ENCODE assay signal across 15 mouse cellular contexts in genomic region chrX:11814861-11815260, GRCm38 (mm10).
DNase-seq lines count a peak whose midpoint lies in the region; ATAC-seq and TF ChIP-seq lines count a peak whose summit lies in the region.
"Had no signal": no experiment of that assay in that cellular context is flagged by ENCODE, and none has a peak within 500 bp of the region (broad histone marks: within the 10 kb centered on the region; RNA-seq: fewer than 3 reads in every experiment).

No protein-coding gene starts in this region.

- H3K4me3 ChIP-seq in embryonic facial prominence, embryonic 14.5 days (ENCODE audit: low read depth, low read length) = no peak overlapping the region
- H3K4me3 ChIP-seq in midbrain, postnatal 0 days (ENCODE audit: low read depth, low read length) = no peak overlapping the region
- H3K4me3 ChIP-seq in intestine, embryonic 16.5 days (ENCODE audit: low read length) = no peak overlapping the region
- no peak overlapping the region for H3K4me3 ChIP-seq in liver, postnatal 0 days (ENCODE audit: low read depth, low read length)
- H3K4me3 ChIP-seq: embryonic facial prominence, embryonic 12.5 days had no signal

- ATAC-seq in common myeloid progenitor, adult 5-6 weeks (replicated peaks; ENCODE audit: low read depth, poor library complexity, severe bottlenecking) = peak; percentile 32; the same call in 1 of the 2 replicates
- ATAC-seq in embryonic facial prominence, embryonic 14.5 days (ENCODE audit: low read depth) = no peak
- no peak for ATAC-seq in midbrain, postnatal 0 days (ENCODE audit: low FRiP score)
- no peak for ATAC-seq in intestine, embryonic 16.5 days
- ATAC-seq in liver, postnatal 0 days = no peak

- no peak for TF ChIP-seq EP300 in liver, postnatal 0 days (IDR thresholded peaks at IDR 0.05; ENCODE audit: low read depth)

- no peak overlapping the region for H3K9ac ChIP-seq in embryonic facial prominence, embryonic 14.5 days (ENCODE audit: low read depth, low read length)
- H3K9ac ChIP-seq in midbrain, postnatal 0 days (replicated peaks; ENCODE audit: low read length, poor library complexity, severe bottlenecking) = no peak overlapping the region
- H3K9ac ChIP-seq in intestine, embryonic 16.5 days (ENCODE audit: low read depth, low read length) = no peak overlapping the region
- H3K9ac ChIP-seq in liver, postnatal 0 days (replicated peaks) = no peak overlapping the region
- H3K9ac ChIP-seq: embryonic facial prominence, embryonic 12.5 days had no signal

- H3K4me1 ChIP-seq in embryonic facial prominence, embryonic 14.5 days (ENCODE audit: control insufficient read depth, insufficient read depth, low read length) = no peaks in the 10 kb centered on the region
- H3K4me1 ChIP-seq in midbrain, postnatal 0 days (ENCODE audit: insufficient read depth, low read length) = no peaks in the 10 kb centered on the region
- H3K4me1 ChIP-seq in intestine, embryonic 16.5 days (ENCODE audit: control insufficient read depth, insufficient read depth, low read length) = no peaks in the 10 kb centered on the region
- no peaks in the 10 kb centered on the region for H3K4me1 ChIP-seq in liver, postnatal 0 days (ENCODE audit: insufficient read depth)
- H3K4me1 ChIP-seq: embryonic facial prominence, embryonic 12.5 days had no signal

- peaks cover 5% of the 10 kb centered on the region for H3K27me3 ChIP-seq in embryonic facial prominence, embryonic 14.5 days (replicated peaks; ENCODE audit: control insufficient read depth, insufficient read depth, low read length)
- no peaks in the 10 kb centered on the region for H3K27me3 ChIP-seq in midbrain, postnatal 0 days (ENCODE audit: insufficient read depth, low read length)
- H3K27me3 ChIP-seq in intestine, embryonic 16.5 days (replicated peaks; ENCODE audit: control insufficient read depth, insufficient read depth, low read length) = 0 out of 2 replicates have a peak, but pooled peaks cover 3% of the 10 kb centered on the region
- H3K27me3 ChIP-seq in liver, postnatal 0 days (ENCODE audit: insufficient read depth, low read length) = no peaks in the 10 kb centered on the region

- no peaks in the 10 kb centered on the region for H3K36me3 ChIP-seq in embryonic facial prominence, embryonic 14.5 days (ENCODE audit: control insufficient read depth, insufficient read depth, low read length)
- H3K36me3 ChIP-seq in midbrain, postnatal 0 days (ENCODE audit: insufficient read depth, low read length) = no peaks in the 10 kb centered on the region
- H3K36me3 ChIP-seq in intestine, embryonic 16.5 days (ENCODE audit: control insufficient read depth, insufficient read depth, low read length) = no peaks in the 10 kb centered on the region
- H3K36me3 ChIP-seq in liver, postnatal 0 days (replicated peaks; ENCODE audit: insufficient read depth, low read length) = no peaks in the 10 kb centered on the region
- H3K36me3 ChIP-seq: embryonic facial prominence, embryonic 12.5 days had no signal

- peak; percentile 78 for DNase-seq in left cerebral cortex, postnatal 4 days
- no peak for DNase-seq in left cerebral cortex, adult 9 months (ENCODE audit: low spot score in 2 of 2)
- DNase-seq in embryonic facial prominence, embryonic 14.5 days (ENCODE audit: low spot score) = peak; percentile 64
- peak; percentile 54 for DNase-seq in midbrain, postnatal 0 days (ENCODE audit: low spot score)
- DNase-seq in liver, postnatal 0 days = no peak
- DNase-seq: adrenal gland, postnatal 36 days; cerebellum, adult 11 months; heart, adult 18-20 months; kidney, adult 11 months; lung, postnatal 14 days; right cerebral cortex, adult 18-20 months had no signal

- WGBS in embryonic facial prominence, embryonic 14.5 days = 24% methylated on average over 9 of the region's 9 CpGs
- 32% methylated on average over 9 of the region's 9 CpGs for WGBS in midbrain, postnatal 0 days
- 49% methylated on average over 9 of the region's 9 CpGs for WGBS in intestine, embryonic 16.5 days
- WGBS in liver, postnatal 0 days (ENCODE audit: insufficient replicate concordance) = 41% methylated on average over 9 of the region's 9 CpGs

- TF ChIP-seq CTCF in midbrain, postnatal 0 days (IDR thresholded peaks at IDR 0.05) = no peak
- no peak for TF ChIP-seq CTCF in liver, postnatal 0 days (IDR thresholded peaks at IDR 0.05; ENCODE audit: low read depth)

- intact Hi-C loops in left cerebral cortex, postnatal 4 days (cut with DNase I) = no loop called here

- no peak overlapping the region for H3K27ac ChIP-seq in embryonic facial prominence, embryonic 14.5 days (replicated peaks; ENCODE audit: low read depth, low read length)
- no peak overlapping the region for H3K27ac ChIP-seq in midbrain, postnatal 0 days (ENCODE audit: low read depth, low read length)
- H3K27ac ChIP-seq in intestine, embryonic 16.5 days (ENCODE audit: low read length) = no peak overlapping the region
- no peak overlapping the region for H3K27ac ChIP-seq in liver, postnatal 0 days (ENCODE audit: low read depth)
- H3K27ac ChIP-seq: embryonic facial prominence, embryonic 12.5 days had no signal

- no peaks in the 10 kb centered on the region for H3K9me3 ChIP-seq in embryonic facial prominence, embryonic 14.5 days (ENCODE audit: control insufficient read depth, low read length)
- H3K9me3 ChIP-seq in midbrain, postnatal 0 days (ENCODE audit: low read length) = no peaks in the 10 kb centered on the region
- no peaks in the 10 kb centered on the region for H3K9me3 ChIP-seq in intestine, embryonic 16.5 days (ENCODE audit: control insufficient read depth, low read length)
- no peaks in the 10 kb centered on the region for H3K9me3 ChIP-seq in liver, postnatal 0 days (ENCODE audit: low read length)
- H3K9me3 ChIP-seq: embryonic facial prominence, embryonic 12.5 days had no signal

- H3K4me2 ChIP-seq in embryonic facial prominence, embryonic 14.5 days (ENCODE audit: low read depth, low read length) = no peak overlapping the region
- no peak overlapping the region for H3K4me2 ChIP-seq in midbrain, postnatal 0 days (ENCODE audit: low read depth, low read length, poor library complexity, severe bottlenecking)
- H3K4me2 ChIP-seq in intestine, embryonic 16.5 days (ENCODE audit: low read depth, low read length) = no peak overlapping the region
- no peak overlapping the region for H3K4me2 ChIP-seq in liver, postnatal 0 days (ENCODE audit: low read depth, low read length)
- H3K4me2 ChIP-seq: embryonic facial prominence, embryonic 12.5 days; liver, embryonic 11.5 days had no signal

Comparison
In these comparisons a context has a peak if more than half of its experiments do, and no peak if none do; other contexts are left out.
1. DNase-seq: peak in left cerebral cortex, postnatal 4 days (single experiment), embryonic facial prominence, embryonic 14.5 days (single experiment) and midbrain, postnatal 0 days (single experiment); none in left cerebral cortex, adult 9 months (0 of 2) and liver, postnatal 0 days (single experiment).